In genomic region chr10:75129283-75129710, GRCm38 (mm10) we compare ENCODE assay signal across 9 mouse cellular contexts.
DNase-seq lines count a peak whose midpoint lies in the region; ATAC-seq lines count a peak whose summit lies in the region.
"Had no signal": no experiment of that assay in that cellular context is flagged by ENCODE, and none has a peak within 500 bp of the region (broad histone marks: within the 10 kb centered on the region; RNA-seq: fewer than 3 reads in every experiment).

No protein-coding gene starts in this region.

- intact Hi-C loops in left cerebral cortex, postnatal 36 days (cut with DNase I) = no loop called here

- no peak overlapping the region for H3K9ac ChIP-seq in kidney, embryonic 15.5 days
- H3K9ac ChIP-seq in midbrain, embryonic 11.5 days (ENCODE audit: low read length) = no peak overlapping the region
- H3K9ac ChIP-seq: neural tube, embryonic 12.5 days had no signal

- no peaks in the 10 kb centered on the region for H3K9me3 ChIP-seq in kidney, embryonic 15.5 days (replicated peaks)
- no peaks in the 10 kb centered on the region for H3K9me3 ChIP-seq in midbrain, embryonic 11.5 days (ENCODE audit: control insufficient read depth, low read length)
- H3K9me3 ChIP-seq: neural tube, embryonic 12.5 days had no signal

- H3K27me3 ChIP-seq in kidney, embryonic 15.5 days = no peaks in the 10 kb centered on the region
- no peaks in the 10 kb centered on the region for H3K27me3 ChIP-seq in midbrain, embryonic 11.5 days (ENCODE audit: control insufficient read depth, insufficient read depth, low read length)
- H3K27me3 ChIP-seq: neural tube, embryonic 12.5 days had no signal

- H3K27ac ChIP-seq in kidney, embryonic 15.5 days = no peak overlapping the region
- no peak overlapping the region for H3K27ac ChIP-seq in midbrain, embryonic 11.5 days (ENCODE audit: low read depth, low read length)
- H3K27ac ChIP-seq: neural tube, embryonic 12.5 days had no signal

- no peak overlapping the region for H3K4me3 ChIP-seq in kidney, embryonic 15.5 days (replicated peaks)
- no peak overlapping the region for H3K4me3 ChIP-seq in midbrain, embryonic 11.5 days (ENCODE audit: low read depth, low read length)
- H3K4me3 ChIP-seq: neural tube, embryonic 12.5 days had no signal

- WGBS in kidney, embryonic 15.5 days = 87% methylated on average over 7 of the region's 7 CpGs
- WGBS in midbrain, embryonic 11.5 days = 87% methylated on average over 7 of the region's 7 CpGs

- ATAC-seq in kidney, embryonic 15.5 days (replicated peaks; ENCODE audit: low FRiP score) = no peak
- ATAC-seq in erythroblast, adult 5-6 weeks (replicated peaks; ENCODE audit: low FRiP score, poor library complexity, severe bottlenecking) = 0 out of 2 replicates have a peak, but pooled peaks have one; percentile 51
- no peak for ATAC-seq in midbrain, embryonic 11.5 days (ENCODE audit: low FRiP score)

- DNase-seq in kidney, adult 18-20 months = peak; percentile 66
- DNase-seq in NIH3T3 (ENCODE audit: low read depth) = peak; percentile 82
- peak; percentile 61 for DNase-seq in kidney, postnatal 10 days
- peak; percentile 62 for DNase-seq in ovary, adult 18-20 months (ENCODE audit: low spot score)
- DNase-seq in midbrain, embryonic 11.5 days (ENCODE audit: low spot score, missing footprints) = no peak
- no peak for DNase-seq in left cerebral cortex, postnatal 36 days (ENCODE audit: low spot score in 2 of 2)

- no peak overlapping the region for H3K4me2 ChIP-seq in kidney, embryonic 15.5 days
- no peak overlapping the region for H3K4me2 ChIP-seq in midbrain, embryonic 11.5 days
- H3K4me2 ChIP-seq: neural tube, embryonic 12.5 days had no signal

- H3K36me3 ChIP-seq in kidney, embryonic 15.5 days = peaks cover 67% of the 10 kb centered on the region
- peaks cover 6% of the 10 kb centered on the region for H3K36me3 ChIP-seq in midbrain, embryonic 11.5 days (ENCODE audit: control insufficient read depth, insufficient read depth, low read length)

- H3K4me1 ChIP-seq in kidney, embryonic 15.5 days = no peaks in the 10 kb centered on the region
- no peaks in the 10 kb centered on the region for H3K4me1 ChIP-seq in midbrain, embryonic 11.5 days (ENCODE audit: control insufficient read depth, insufficient read depth, low read length)
- H3K4me1 ChIP-seq: neural tube, embryonic 12.5 days had no signal

Comparison
In these comparisons a context has a peak if more than half of its experiments do, and no peak if none do; other contexts are left out.
1. DNase-seq: peak in kidney, adult 18-20 months (single experiment), NIH3T3 (single experiment), kidney, postnatal 10 days (single experiment) and ovary, adult 18-20 months (single experiment); none in midbrain, embryonic 11.5 days (single experiment) and left cerebral cortex, postnatal 36 days (0 of 2).